ENCODE assay signal across 12 mouse cellular contexts in genomic region chr5:142228957-142229810, GRCm38 (mm10).
DNase-seq lines count a peak whose midpoint lies in the region; ATAC-seq lines count a peak whose summit lies in the region.
"Had no signal": no experiment of that assay in that cellular context is flagged by ENCODE, and none has a peak within 500 bp of the region (broad histone marks: within the 10 kb centered on the region; RNA-seq: fewer than 3 reads in every experiment).

No protein-coding gene starts in this region.

- H3K9me3 ChIP-seq in hindbrain, embryonic 11.5 days (ENCODE audit: control insufficient read depth, low read length) = no peaks in the 10 kb centered on the region
- H3K9me3 ChIP-seq in hindbrain, embryonic 10.5 days = 0 out of 2 replicates have a peak, but pooled peaks cover 5% of the 10 kb centered on the region
- no peaks in the 10 kb centered on the region for H3K9me3 ChIP-seq in hindbrain, embryonic 12.5 days (replicated peaks)
- H3K9me3 ChIP-seq in kidney, embryonic 14.5 days (ENCODE audit: control insufficient read depth, low read length) = 0 out of 2 replicates have a peak, but pooled peaks cover 8% of the 10 kb centered on the region
- H3K9me3 ChIP-seq in neural tube, embryonic 14.5 days (ENCODE audit: control insufficient read depth, low read length) = no peaks in the 10 kb centered on the region
- no peaks in the 10 kb centered on the region for H3K9me3 ChIP-seq in forebrain, embryonic 15.5 days
- H3K9me3 ChIP-seq in heart, embryonic 11.5 days (replicated peaks; ENCODE audit: control insufficient read depth, low read length) = no peaks in the 10 kb centered on the region
- H3K9me3 ChIP-seq: lung, embryonic 15.5 days had no signal

- H3K4me2 ChIP-seq in hindbrain, embryonic 11.5 days (replicated peaks; ENCODE audit: low read depth, low read length) = no peak overlapping the region
- no peak overlapping the region for H3K4me2 ChIP-seq in hindbrain, embryonic 12.5 days (replicated peaks)
- no peak overlapping the region for H3K4me2 ChIP-seq in kidney, embryonic 14.5 days (replicated peaks; ENCODE audit: low read depth, low read length)
- H3K4me2 ChIP-seq in neural tube, embryonic 14.5 days (ENCODE audit: low read depth, low read length) = no peak overlapping the region
- no peak overlapping the region for H3K4me2 ChIP-seq in forebrain, embryonic 15.5 days (replicated peaks)
- no peak overlapping the region for H3K4me2 ChIP-seq in heart, embryonic 11.5 days
- H3K4me2 ChIP-seq: lung, embryonic 15.5 days had no signal

- peak; percentile 35; the same call in 1 of the 2 replicates for ATAC-seq in hindbrain, embryonic 11.5 days (ENCODE audit: low FRiP score)
- 0 out of 2 replicates have a peak, but pooled peaks have one; percentile 35 for ATAC-seq in hindbrain, embryonic 12.5 days (ENCODE audit: low FRiP score)
- ATAC-seq in kidney, embryonic 14.5 days (ENCODE audit: low FRiP score, low TSS enrichment) = peak; percentile 81
- peak; percentile 44; the same call in 1 of the 2 replicates for ATAC-seq in neural tube, embryonic 14.5 days (ENCODE audit: low read depth)
- ATAC-seq in forebrain, embryonic 15.5 days (replicated peaks) = no peak
- ATAC-seq in heart, embryonic 11.5 days (replicated peaks; ENCODE audit: insufficient number of reproducible peaks, low FRiP score, low TSS enrichment) = no peak

- H3K27ac ChIP-seq in hindbrain, embryonic 11.5 days (ENCODE audit: low read depth, low read length) = no peak overlapping the region
- no peak overlapping the region for H3K27ac ChIP-seq in hindbrain, embryonic 10.5 days
- peak overlapping the region; percentile 2 for H3K27ac ChIP-seq in hindbrain, embryonic 12.5 days
- H3K27ac ChIP-seq in kidney, embryonic 14.5 days (ENCODE audit: low read depth, low read length) = peak overlapping the region; percentile 88
- H3K27ac ChIP-seq in neural tube, embryonic 14.5 days (ENCODE audit: low read depth, low read length) = peak overlapping the region; percentile 52
- H3K27ac ChIP-seq in forebrain, embryonic 15.5 days (replicated peaks) = no peak overlapping the region
- H3K27ac ChIP-seq in heart, embryonic 11.5 days (ENCODE audit: low read depth, low read length) = no peak overlapping the region
- H3K27ac ChIP-seq: left cerebral cortex, adult 2 months; lung, embryonic 15.5 days had no signal

- H3K9ac ChIP-seq in hindbrain, embryonic 11.5 days (ENCODE audit: low read depth, low read length) = no peak overlapping the region
- no peak overlapping the region for H3K9ac ChIP-seq in hindbrain, embryonic 12.5 days
- H3K9ac ChIP-seq in kidney, embryonic 14.5 days (ENCODE audit: low read depth, low read length) = no peak overlapping the region
- no peak overlapping the region for H3K9ac ChIP-seq in neural tube, embryonic 14.5 days (replicated peaks; ENCODE audit: low read depth, low read length)
- H3K9ac ChIP-seq in forebrain, embryonic 15.5 days (replicated peaks) = no peak overlapping the region
- no peak overlapping the region for H3K9ac ChIP-seq in heart, embryonic 11.5 days (ENCODE audit: low read depth, low read length)
- H3K9ac ChIP-seq: lung, embryonic 15.5 days had no signal

- H3K4me3 ChIP-seq in hindbrain, embryonic 11.5 days (ENCODE audit: low read depth, low read length) = no peak overlapping the region
- no peak overlapping the region for H3K4me3 ChIP-seq in hindbrain, embryonic 10.5 days
- no peak overlapping the region for H3K4me3 ChIP-seq in hindbrain, embryonic 12.5 days
- H3K4me3 ChIP-seq in kidney, embryonic 14.5 days (ENCODE audit: low read length) = no peak overlapping the region
- H3K4me3 ChIP-seq in neural tube, embryonic 14.5 days (ENCODE audit: low read depth, low read length) = no peak overlapping the region
- H3K4me3 ChIP-seq in forebrain, embryonic 15.5 days = no peak overlapping the region
- no peak overlapping the region for H3K4me3 ChIP-seq in heart, embryonic 11.5 days (ENCODE audit: low read depth, low read length)
- H3K4me3 ChIP-seq: left cerebral cortex, adult 2 months; lung, embryonic 15.5 days had no signal

- no peaks in the 10 kb centered on the region for H3K4me1 ChIP-seq in hindbrain, embryonic 11.5 days (replicated peaks; ENCODE audit: control insufficient read depth, insufficient read depth, low read length)
- no peaks in the 10 kb centered on the region for H3K4me1 ChIP-seq in hindbrain, embryonic 10.5 days (replicated peaks)
- H3K4me1 ChIP-seq in hindbrain, embryonic 12.5 days = no peaks in the 10 kb centered on the region
- H3K4me1 ChIP-seq in kidney, embryonic 14.5 days (ENCODE audit: control insufficient read depth, insufficient read depth, low read length) = peaks cover 9% of the 10 kb centered on the region; the same call in 1 of the 2 replicates
- peaks cover 5% of the 10 kb centered on the region; the same call in 1 of the 2 replicates for H3K4me1 ChIP-seq in neural tube, embryonic 14.5 days (ENCODE audit: control insufficient read depth, insufficient read depth, low read length)
- H3K4me1 ChIP-seq in forebrain, embryonic 15.5 days = no peaks in the 10 kb centered on the region
- H3K4me1 ChIP-seq in heart, embryonic 11.5 days (ENCODE audit: control insufficient read depth, insufficient read depth, low read length) = no peaks in the 10 kb centered on the region
- H3K4me1 ChIP-seq: lung, embryonic 15.5 days had no signal

- no peaks in the 10 kb centered on the region for H3K27me3 ChIP-seq in hindbrain, embryonic 11.5 days (ENCODE audit: control insufficient read depth, insufficient read depth, low read length)
- H3K27me3 ChIP-seq in hindbrain, embryonic 10.5 days (ENCODE audit: insufficient read depth, poor library complexity, severe bottlenecking) = no peaks in the 10 kb centered on the region
- H3K27me3 ChIP-seq in hindbrain, embryonic 12.5 days = no peaks in the 10 kb centered on the region; the same call in 1 of the 2 replicates
- H3K27me3 ChIP-seq in kidney, embryonic 14.5 days (ENCODE audit: control insufficient read depth, insufficient read depth, low read length) = no peaks in the 10 kb centered on the region
- H3K27me3 ChIP-seq in neural tube, embryonic 14.5 days (ENCODE audit: control insufficient read depth, insufficient read depth, low read length) = no peaks in the 10 kb centered on the region
- H3K27me3 ChIP-seq in forebrain, embryonic 15.5 days = no peaks in the 10 kb centered on the region
- no peaks in the 10 kb centered on the region for H3K27me3 ChIP-seq in heart, embryonic 11.5 days (ENCODE audit: control insufficient read depth, insufficient read depth, low read length)
- H3K27me3 ChIP-seq: lung, embryonic 15.5 days had no signal

- no peak for DNase-seq in hindbrain, embryonic 11.5 days (ENCODE audit: low spot score)
- DNase-seq in hindbrain, embryonic 10.5 days (ENCODE audit: low spot score) = no peak
- DNase-seq in urinary bladder, adult 18-20 months (ENCODE audit: low spot score in 2 of 2) = no peak
- DNase-seq: cerebellum, adult 9-10 months; gastrocnemius, postnatal 10 days had no signal

- no peaks in the 10 kb centered on the region for H3K36me3 ChIP-seq in hindbrain, embryonic 11.5 days (ENCODE audit: control insufficient read depth, insufficient read depth, low read length)
- H3K36me3 ChIP-seq in hindbrain, embryonic 10.5 days = no peaks in the 10 kb centered on the region
- no peaks in the 10 kb centered on the region for H3K36me3 ChIP-seq in hindbrain, embryonic 12.5 days
- H3K36me3 ChIP-seq in kidney, embryonic 14.5 days (ENCODE audit: control insufficient read depth, insufficient read depth, low read length) = no peaks in the 10 kb centered on the region
- H3K36me3 ChIP-seq in neural tube, embryonic 14.5 days (ENCODE audit: control insufficient read depth, insufficient read depth, low read length) = no peaks in the 10 kb centered on the region
- H3K36me3 ChIP-seq in forebrain, embryonic 15.5 days = no peaks in the 10 kb centered on the region
- H3K36me3 ChIP-seq in heart, embryonic 11.5 days (ENCODE audit: control insufficient read depth, insufficient read depth, low read length) = no peaks in the 10 kb centered on the region
- H3K36me3 ChIP-seq: lung, embryonic 15.5 days had no signal

- 74% methylated on average over 18 of the region's 18 CpGs for WGBS in hindbrain, embryonic 11.5 days
- WGBS in hindbrain, embryonic 10.5 days = 80% methylated on average over 18 of the region's 18 CpGs
- 63% methylated on average over 18 of the region's 18 CpGs for WGBS in hindbrain, embryonic 12.5 days
- whole genome bisulfite sequencing in kidney, embryonic 14.5 days = 24% methylated on average over 18 of the region's 18 CpGs
- 37% methylated on average over 18 of the region's 18 CpGs for WGBS in neural tube, embryonic 14.5 days
- 77% methylated on average over 18 of the region's 18 CpGs for WGBS in forebrain, embryonic 15.5 days
- 83% methylated on average over 18 of the region's 18 CpGs for WGBS in heart, embryonic 11.5 days (ENCODE audit: insufficient replicate concordance)

Comparison
In these comparisons a context has a peak if more than half of its experiments do, and no peak if none do; other contexts are left out.
1. H3K27ac ChIP-seq: peak in hindbrain, embryonic 12.5 days (single experiment), kidney, embryonic 14.5 days (single experiment) and neural tube, embryonic 14.5 days (single experiment); none in hindbrain, embryonic 11.5 days (single experiment), hindbrain, embryonic 10.5 days (single experiment), forebrain, embryonic 15.5 days (single experiment) and heart, embryonic 11.5 days (single experiment).
2. ATAC-seq: peak in hindbrain, embryonic 11.5 days (single experiment), hindbrain, embryonic 12.5 days (single experiment), kidney, embryonic 14.5 days (single experiment) and neural tube, embryonic 14.5 days (single experiment); none in forebrain, embryonic 15.5 days (single experiment) and heart, embryonic 11.5 days (single experiment).